Mouse (Mus musculus): ENCODE measurements around the gene Cdk14. TPM values are rescaled to one million over a fixed set of nuclear protein-coding genes. Genes with fewer than 3 reads are reported as not detected.

The Cdk14 gene
- polyA plus RNA-seq, 1 experiment from 2014 or later: 6.9 TPM

- H3K9ac ChIP-seq (ENCODE audit: low read depth, low read length): no peak overlapping the region
- H3K9me3 ChIP-seq (ENCODE audit: control insufficient read depth, low read length): no peaks in the 10 kb centered on the region
- DNase-seq (ENCODE audit: low spot score) (no peak), ATAC-seq (replicated peaks; ENCODE audit: low FRiP score) (no peak)
- H3K27ac ChIP-seq (ENCODE audit: low read depth, low read length): no peak overlapping the region
- no peaks in the 10 kb centered on the region for H3K27me3 ChIP-seq (replicated peaks; ENCODE audit: control insufficient read depth, insufficient read depth, low read length)
- 97% methylated on average over 3 of the region's 3 CpGs for WGBS
- H3K4me2 ChIP-seq: no peak overlapping the region
- H3K36me3 ChIP-seq (ENCODE audit: control insufficient read depth, insufficient read depth, low read length): no peaks in the 10 kb centered on the region
- peaks cover 4% of the 10 kb centered on the region; the same call in 1 of the 2 replicates for H3K4me1 ChIP-seq (replicated peaks; ENCODE audit: control insufficient read depth, insufficient read depth, low read length)
- no peak overlapping the region for H3K4me3 ChIP-seq (ENCODE audit: low read depth, low read length)
Observed at GRCm38 (mm10) chr5:5372354-5372753, 47.8 kb downstream of the Cdk14 start.

- 67% methylated on average over 4 of the region's 4 CpGs for WGBS
- Histone ChIP-seq H3K9ac (ENCODE audit: low read depth, low read length) (no peak overlapping the region), H3K9me3 (ENCODE audit: control insufficient read depth, low read length) (no peaks in the 10 kb centered on the region), H3K4me1 (replicated peaks; ENCODE audit: control insufficient read depth, insufficient read depth, low read length) (peaks cover 4% of the 10 kb centered on the region; the same call in 1 of the 2 replicates), H3K27me3 (replicated peaks; ENCODE audit: control insufficient read depth, insufficient read depth, low read length) (no peaks in the 10 kb centered on the region), H3K27ac (ENCODE audit: low read depth, low read length) (no peak overlapping the region), H3K36me3 (ENCODE audit: control insufficient read depth, insufficient read depth, low read length) (no peaks in the 10 kb centered on the region), H3K4me3 (ENCODE audit: low read depth, low read length) (no peak overlapping the region), H3K4me2 (no peak overlapping the region)
- ATAC-seq (replicated peaks; ENCODE audit: low FRiP score) (no peak), DNase-seq (ENCODE audit: low spot score) (no peak)
Observed at GRCm38 (mm10) chr5:5370322-5371082, 49.6 kb downstream of the Cdk14 start.

GRCm38 (mm10) chr5:5368389-5369164 lies 51.5 kb downstream of the Cdk14 start:
- Histone ChIP-seq H3K4me3 (ENCODE audit: low read depth, low read length) (no peak overlapping the region), H3K4me1 (replicated peaks; ENCODE audit: control insufficient read depth, insufficient read depth, low read length) (peaks cover 4% of the 10 kb centered on the region; the same call in 1 of the 2 replicates), H3K9me3 (ENCODE audit: control insufficient read depth, low read length) (no peaks in the 10 kb centered on the region), H3K27ac (ENCODE audit: low read depth, low read length) (no peak overlapping the region), H3K9ac (ENCODE audit: low read depth, low read length) (no peak overlapping the region), H3K27me3 (replicated peaks; ENCODE audit: control insufficient read depth, insufficient read depth, low read length) (no peaks in the 10 kb centered on the region), H3K4me2 (no peak overlapping the region), H3K36me3 (ENCODE audit: control insufficient read depth, insufficient read depth, low read length) (no peaks in the 10 kb centered on the region)
- WGBS: 47% methylated on average over 14 of the region's 14 CpGs
- DNase-seq (ENCODE audit: low spot score) (no peak), ATAC-seq (replicated peaks; ENCODE audit: low FRiP score) (0 out of 2 replicates have a peak, but pooled peaks have one; percentile 12)

GRCm38 (mm10) chr5:5367550-5367949 lies 52.6 kb downstream of the Cdk14 start:
- 74% methylated on average over 8 of the region's 8 CpGs for WGBS
- ATAC-seq (replicated peaks; ENCODE audit: low FRiP score) (no peak), DNase-seq (ENCODE audit: low spot score) (no peak)
- Histone ChIP-seq H3K36me3 (ENCODE audit: control insufficient read depth, insufficient read depth, low read length) (no peaks in the 10 kb centered on the region), H3K4me1 (replicated peaks; ENCODE audit: control insufficient read depth, insufficient read depth, low read length) (peaks cover 4% of the 10 kb centered on the region; the same call in 1 of the 2 replicates), H3K27ac (ENCODE audit: low read depth, low read length) (no peak overlapping the region), H3K9me3 (ENCODE audit: control insufficient read depth, low read length) (no peaks in the 10 kb centered on the region), H3K27me3 (replicated peaks; ENCODE audit: control insufficient read depth, insufficient read depth, low read length) (no peaks in the 10 kb centered on the region), H3K9ac (ENCODE audit: low read depth, low read length) (no peak overlapping the region), H3K4me2 (no peak overlapping the region), H3K4me3 (ENCODE audit: low read depth, low read length) (no peak overlapping the region)

GRCm38 (mm10) chr5:5365285-5366076 lies 54.6 kb downstream of the Cdk14 start:
- ATAC-seq (replicated peaks; ENCODE audit: low FRiP score): no peak
- Histone ChIP-seq H3K27ac (ENCODE audit: low read depth, low read length) (no peak overlapping the region), H3K27me3 (replicated peaks; ENCODE audit: control insufficient read depth, insufficient read depth, low read length) (no peaks in the 10 kb centered on the region), H3K9ac (ENCODE audit: low read depth, low read length) (no peak overlapping the region), H3K4me3 (ENCODE audit: low read depth, low read length) (no peak overlapping the region), H3K9me3 (ENCODE audit: control insufficient read depth, low read length) (no peaks in the 10 kb centered on the region), H3K36me3 (ENCODE audit: control insufficient read depth, insufficient read depth, low read length) (no peaks in the 10 kb centered on the region), H3K4me2 (no peak overlapping the region), H3K4me1 (replicated peaks; ENCODE audit: control insufficient read depth, insufficient read depth, low read length) (peaks cover 4% of the 10 kb centered on the region; the same call in 1 of the 2 replicates)
- no peak for DNase-seq (ENCODE audit: low spot score)
- WGBS: 78% methylated on average over 14 of the region's 14 CpGs

- 90% methylated on average over 3 of the region's 3 CpGs for WGBS
- Histone ChIP-seq H3K27me3 (replicated peaks; ENCODE audit: control insufficient read depth, insufficient read depth, low read length) (no peaks in the 10 kb centered on the region), H3K36me3 (ENCODE audit: control insufficient read depth, insufficient read depth, low read length) (no peaks in the 10 kb centered on the region), H3K9ac (ENCODE audit: low read depth, low read length) (no peak overlapping the region), H3K4me1 (replicated peaks; ENCODE audit: control insufficient read depth, insufficient read depth, low read length) (no peaks in the 10 kb centered on the region), H3K4me3 (ENCODE audit: low read depth, low read length) (no peak overlapping the region), H3K27ac (ENCODE audit: low read depth, low read length) (no peak overlapping the region), H3K9me3 (ENCODE audit: control insufficient read depth, low read length) (no peaks in the 10 kb centered on the region), H3K4me2 (no peak overlapping the region)
- no peak for ATAC-seq (replicated peaks; ENCODE audit: low FRiP score)
- DNase-seq (ENCODE audit: low spot score): no peak
Observed at GRCm38 (mm10) chr5:5361684-5362083, 58.4 kb downstream of the Cdk14 start.

- Histone ChIP-seq H3K4me3 (ENCODE audit: low read depth, low read length) (no peak overlapping the region), H3K4me2 (no peak overlapping the region), H3K9me3 (ENCODE audit: control insufficient read depth, low read length) (no peaks in the 10 kb centered on the region), H3K36me3 (ENCODE audit: control insufficient read depth, insufficient read depth, low read length) (no peaks in the 10 kb centered on the region), H3K27me3 (replicated peaks; ENCODE audit: control insufficient read depth, insufficient read depth, low read length) (no peaks in the 10 kb centered on the region), H3K9ac (ENCODE audit: low read depth, low read length) (no peak overlapping the region), H3K4me1 (replicated peaks; ENCODE audit: control insufficient read depth, insufficient read depth, low read length) (no peaks in the 10 kb centered on the region), H3K27ac (ENCODE audit: low read depth, low read length) (no peak overlapping the region)
- ATAC-seq (replicated peaks; ENCODE audit: low FRiP score) (no peak), DNase-seq (ENCODE audit: low spot score) (no peak)
- 83% methylated on average over 5 of the region's 5 CpGs for WGBS
Observed at GRCm38 (mm10) chr5:5360338-5360737, 59.8 kb downstream of the Cdk14 start.

GRCm38 (mm10) chr5:5359915-5360314 lies 60.2 kb downstream of the Cdk14 start:
- H3K4me3 ChIP-seq (ENCODE audit: low read depth, low read length): no peak overlapping the region
- no peak for ATAC-seq (replicated peaks; ENCODE audit: low FRiP score)
- DNase-seq (ENCODE audit: low spot score): no peak
- no peak overlapping the region for H3K27ac ChIP-seq (ENCODE audit: low read depth, low read length)
- H3K36me3 ChIP-seq (ENCODE audit: control insufficient read depth, insufficient read depth, low read length): no peaks in the 10 kb centered on the region
- H3K9ac ChIP-seq (ENCODE audit: low read depth, low read length): no peak overlapping the region
- WGBS: 74% methylated on average over 3 of the region's 3 CpGs
- H3K4me2 ChIP-seq: no peak overlapping the region
- H3K4me1 ChIP-seq (replicated peaks; ENCODE audit: control insufficient read depth, insufficient read depth, low read length): no peaks in the 10 kb centered on the region
- no peaks in the 10 kb centered on the region for H3K27me3 ChIP-seq (replicated peaks; ENCODE audit: control insufficient read depth, insufficient read depth, low read length)
- no peaks in the 10 kb centered on the region for H3K9me3 ChIP-seq (ENCODE audit: control insufficient read depth, low read length)
